Mouse (Mus musculus) kidney, adult 11 months (tissue): ENCODE measurements around the gene Mug2.
"Not testable (repeated sequence)": the region's sequence is repeated elsewhere in the genome, so short reads cannot be mapped to it uniquely, and the experiment has no call there.

Experiments used
- DNase-seq: peaks from one replicate; pipeline ENCODE4 v3.0.0; 2022

Gene Mug2

GRCm38 (mm10) chr6:122006461-122006860, at the start of gene Mug2:
Gene Mug2, plus strand, starts transcription at chr6:122006761.
- DNase-seq: not testable (repeated sequence)

GRCm38 (mm10) chr6:121957803-121958349, 48.7 kb upstream of the Mug2 start:
- DNase-seq: not testable (repeated sequence)

- no peak for DNase-seq
Observed at GRCm38 (mm10) chr6:121975701-121976100, 30.9 kb upstream of the Mug2 start.

GRCm38 (mm10) chr6:122100904-122101303, 94.3 kb downstream of the Mug2 start:
- DNase-seq: no peak

- no peak for DNase-seq
Observed at GRCm38 (mm10) chr6:122101671-122102070, 95.1 kb downstream of the Mug2 start.

GRCm38 (mm10) chr6:122116963-122117362, 110.4 kb downstream of the Mug2 start:
- no peak for DNase-seq

GRCm38 (mm10) chr6:122129521-122129920, 123.0 kb downstream of the Mug2 start:
- DNase-seq: no peak
